In the genomic region with DNA sequence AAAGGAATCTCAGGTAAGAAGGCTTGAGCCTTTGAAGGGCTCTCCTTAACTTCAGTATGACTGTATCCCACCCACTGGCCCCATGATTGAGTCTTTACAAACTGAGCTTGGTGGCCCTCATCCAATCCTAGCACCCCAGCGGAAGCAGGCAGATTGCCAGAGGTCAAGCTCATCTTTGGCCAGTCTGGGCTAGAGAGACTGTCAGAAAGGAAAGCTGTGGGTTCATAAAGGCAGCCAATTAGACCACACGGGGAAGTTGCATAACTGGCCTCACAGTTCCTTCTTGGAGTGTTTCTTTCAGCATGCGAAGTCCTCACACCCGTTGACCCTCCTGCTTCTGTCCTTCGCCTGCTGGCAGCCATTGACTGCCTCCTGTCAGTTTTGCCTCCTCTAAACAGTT, we compare ENCODE assay signal across 19 mouse cellular contexts. TPM values are rescaled to one million over a fixed set of nuclear protein-coding genes. Genes with fewer than 3 reads are reported as not detected.
A peak's percentile ranks its signal among the peaks of the same experiment; 100 is the strongest.
DNase-seq lines count a peak whose midpoint lies in the region.
"Had no signal": no experiment of that assay in that cellular context is flagged by ENCODE, and none has a peak within 500 bp of the region (broad histone marks: within the 10 kb centered on the region; RNA-seq: fewer than 3 reads in every experiment).

No protein-coding gene starts in this region.

- H3K9me3 ChIP-seq in forebrain, embryonic 10.5 days: no peaks in the 10 kb centered on the region
- H3K9me3 ChIP-seq: embryonic facial prominence, embryonic 15.5 days; forebrain, embryonic 15.5 days; G1E; liver, embryonic 13.5 days; midbrain, embryonic 13.5 days; neural tube, embryonic 13.5 days had no signal

- H3K27ac ChIP-seq in forebrain, embryonic 10.5 days: no peak overlapping the region
- H3K27ac ChIP-seq: embryonic facial prominence, embryonic 15.5 days; forebrain, embryonic 15.5 days; hindbrain, postnatal 0 days; layer of hippocampus, adult 2 months; liver, embryonic 13.5 days; midbrain, embryonic 13.5 days; neural tube, embryonic 13.5 days had no signal

- peak; percentile 94 for DNase-seq in heart, adult 11 months
- no peak for DNase-seq in heart, postnatal 25 days (ENCODE audit: low spot score)
- DNase-seq in 416B (ENCODE audit: low read depth) (peak; percentile 97), MN1 (ENCODE audit: low spot score) (no peak)
- peak; percentile 44 for DNase-seq in kidney, postnatal 10 days
- peak; percentile 57 for DNase-seq in lung, postnatal 14 days
- no peak for DNase-seq in left cerebral cortex, postnatal 36 days (ENCODE audit: low spot score in 2 of 2)
- no peak for DNase-seq in forebrain, embryonic 10.5 days (ENCODE audit: extremely low spot score, low spot score)
- DNase-seq: cerebellum, postnatal 36 days; gastrocnemius, postnatal 10 days; liver, embryonic 13.5 days; right cerebral cortex, adult 18-20 months had no signal

- no peaks in the 10 kb centered on the region for H3K27me3 ChIP-seq in forebrain, embryonic 10.5 days (ENCODE audit: poor library complexity, severe bottlenecking)
- H3K27me3 ChIP-seq: embryonic facial prominence, embryonic 15.5 days; forebrain, embryonic 15.5 days; liver, embryonic 13.5 days; midbrain, embryonic 13.5 days; neural tube, embryonic 13.5 days had no signal

- H3K4me1 ChIP-seq in forebrain, embryonic 10.5 days: peaks cover 25% of the 10 kb centered on the region

- no peak overlapping the region for H3K4me3 ChIP-seq in forebrain, embryonic 10.5 days
- H3K4me3 ChIP-seq: embryonic facial prominence, embryonic 15.5 days; forebrain, embryonic 15.5 days; layer of hippocampus, adult 2 months; liver, embryonic 13.5 days; midbrain, embryonic 13.5 days; neural tube, embryonic 13.5 days had no signal

- intact Hi-C loops in heart, postnatal 25 days (cut with DNase I): no loop called here
- intact Hi-C loops in left cerebral cortex, postnatal 36 days (cut with DNase I): no loop called here

- H3K36me3 ChIP-seq in forebrain, embryonic 10.5 days (replicated peaks): peaks cover 56% of the 10 kb centered on the region

- 95% methylated on average over 5 of the region's 5 CpGs for WGBS in forebrain, embryonic 10.5 days

RNA-seq across cellular contexts. Expression of a gene that starts 3.6 kb away (rescaled TPM):
- 10 to 100 TPM; 19.8 to 22.6 TPM for total RNA-seq in heart, postnatal 25 days (2021)
- 10 to 100 TPM; 26.7 to 32.8 TPM for total RNA-seq in left cerebral cortex, postnatal 36 days (2021)
- polyA plus RNA-seq in forebrain, embryonic 10.5 days (2016; fragmentation: Nextera tagmentation; extraction: Ambion mirVana): 98.9 and 117 TPM in 2 replicates

RNA-seq across cellular contexts. Expression of a gene that starts 3.6 kb away (rescaled TPM):
- total RNA-seq in heart, postnatal 25 days (2021): 10 to 100 TPM; 27.8 to 33.3 TPM
- total RNA-seq in left cerebral cortex, postnatal 36 days (2021): 10 to 100 TPM; 37.6 to 37.9 TPM
- 88.7 and 89.0 TPM in 2 replicates for polyA plus RNA-seq in forebrain, embryonic 10.5 days (2016; fragmentation: Nextera tagmentation; extraction: Ambion mirVana)

RNA-seq across cellular contexts. Expression of a gene that starts 29.9 kb away (rescaled TPM):
- 1 to 10 TPM; 5.4 to 6.0 TPM for total RNA-seq in heart, postnatal 25 days (2021)
- 10 to 100 TPM; 23.9 to 31.0 TPM for total RNA-seq in left cerebral cortex, postnatal 36 days (2021)
- 18.1 and 21.7 TPM in 2 replicates for polyA plus RNA-seq in forebrain, embryonic 10.5 days (2016; fragmentation: Nextera tagmentation; extraction: Ambion mirVana)

RNA-seq across cellular contexts. Expression of a gene that starts 42.0 kb away (rescaled TPM):
- total RNA-seq in heart, postnatal 25 days (2021): 100 to 1,000 TPM; 165 to 178 TPM
- 10 to 100 TPM; 97.9 to 98.5 TPM for total RNA-seq in left cerebral cortex, postnatal 36 days (2021)
- 474 and 480 TPM in 2 replicates for polyA plus RNA-seq in forebrain, embryonic 10.5 days (2016; fragmentation: Nextera tagmentation; extraction: Ambion mirVana)

RNA-seq across cellular contexts. Expression of a gene that starts 45.9 kb away (rescaled TPM):
- 10 to 100 TPM; 52.2 to 52.3 TPM for total RNA-seq in heart, postnatal 25 days (2021)
- total RNA-seq in left cerebral cortex, postnatal 36 days (2021): 10 to 100 TPM; 57.8 to 64.7 TPM
- 45.4 and 46.3 TPM in 2 replicates for polyA plus RNA-seq in forebrain, embryonic 10.5 days (2016; fragmentation: Nextera tagmentation; extraction: Ambion mirVana)

Comparison
In these comparisons a context has a peak if more than half of its experiments do, and no peak if none do; other contexts are left out.
1. DNase-seq: peak in heart, adult 11 months (single experiment), 416B (single experiment), kidney, postnatal 10 days (single experiment) and lung, postnatal 14 days (single experiment); none in heart, postnatal 25 days (single experiment), MN1 (single experiment), left cerebral cortex, postnatal 36 days (0 of 2) and forebrain, embryonic 10.5 days (single experiment).